Mouse (Mus musculus) neural tube, embryonic 10.5 days (tissue): Measurements from ENCODE around the gene Tmem120b.
A peak's percentile ranks its signal among the peaks of the same experiment; 100 is the strongest.

Source experiments
- DNase-seq: peaks from one replicate; pipeline ENCODE4 v3.0.0-alpha.2; 2017; ENCODE audit warnings: low spot score; ENCODE audit errors: extremely low spot score

Gene Tmem120b

DNA sequence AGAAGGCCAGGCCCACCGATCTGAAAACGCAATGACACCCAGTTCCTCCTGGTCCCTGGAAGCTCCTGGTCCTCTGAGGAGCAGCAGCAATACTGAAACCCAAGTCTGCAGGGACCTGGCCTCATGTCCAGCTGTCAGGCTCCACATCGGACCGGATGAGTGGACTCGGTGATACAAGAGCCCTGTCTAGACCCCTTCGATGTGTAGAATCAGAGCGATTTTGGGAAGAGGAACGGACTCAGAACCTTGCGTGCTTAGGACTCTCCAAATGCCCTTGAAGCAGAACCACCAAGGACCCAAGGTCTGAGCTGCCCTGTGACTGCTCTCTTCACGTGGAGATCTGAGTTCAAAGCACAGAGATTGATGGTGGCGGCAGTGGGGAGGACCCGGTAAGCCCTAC lies at the start of gene Tmem120b:
Gene Tmem120b, plus strand, starts transcription at position 301 of the 400 bp plus-strand sequence.
- no peak for DNase-seq

DNA sequence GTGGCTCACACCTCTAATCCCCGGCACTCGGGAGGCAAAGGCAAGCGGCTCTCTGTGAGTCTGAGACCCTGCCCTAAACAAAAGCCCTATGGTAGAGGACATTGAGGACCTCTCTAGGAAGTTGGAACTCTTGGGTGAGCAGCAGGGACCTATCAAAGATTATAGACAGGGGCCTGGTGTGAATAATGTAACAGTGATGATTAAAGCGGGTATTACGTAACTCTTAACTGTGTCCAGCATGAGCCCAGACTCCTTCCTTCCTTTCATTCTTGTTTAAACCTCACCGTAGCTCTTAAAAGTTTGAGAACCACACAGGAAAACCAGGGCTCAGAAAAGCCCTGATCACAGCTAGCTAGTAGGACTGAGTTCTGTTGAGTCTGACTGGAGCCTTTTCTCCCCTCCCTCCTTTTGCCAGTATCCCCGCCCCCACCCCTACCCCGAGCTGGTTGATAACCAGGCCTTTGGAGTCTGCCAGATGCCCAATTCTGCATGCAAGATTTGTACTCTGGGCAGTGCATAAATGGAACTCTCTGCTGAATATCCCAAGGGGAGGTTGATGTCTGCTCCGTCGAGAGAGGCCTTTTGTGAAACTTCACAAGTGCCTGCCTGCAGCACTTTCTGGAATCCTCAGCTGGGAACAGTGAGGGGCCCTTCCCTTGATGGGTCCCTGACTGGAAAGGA lies 48.7 kb upstream of the Tmem120b start:
- no peak for DNase-seq

DNA sequence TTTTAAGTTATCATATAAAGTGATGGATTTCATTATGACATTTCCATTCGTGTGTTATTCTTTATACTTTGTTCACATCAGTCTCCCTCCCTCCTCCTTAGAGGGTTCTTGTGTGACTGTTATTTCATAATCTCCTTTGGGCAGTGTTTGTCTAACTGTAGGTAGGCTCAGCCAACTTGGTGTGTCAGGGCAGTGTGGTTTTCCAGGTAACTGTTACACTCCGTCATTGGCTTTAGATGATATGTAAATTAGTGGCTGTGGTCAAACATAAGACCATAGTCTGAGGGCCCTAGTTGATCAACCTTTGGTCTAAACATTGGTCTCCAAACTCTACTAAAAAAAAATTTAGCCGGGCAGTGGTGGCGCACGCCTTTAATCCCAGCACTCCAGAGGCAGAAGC lies 47.8 kb upstream of the Tmem120b start:
- no peak for DNase-seq

DNA sequence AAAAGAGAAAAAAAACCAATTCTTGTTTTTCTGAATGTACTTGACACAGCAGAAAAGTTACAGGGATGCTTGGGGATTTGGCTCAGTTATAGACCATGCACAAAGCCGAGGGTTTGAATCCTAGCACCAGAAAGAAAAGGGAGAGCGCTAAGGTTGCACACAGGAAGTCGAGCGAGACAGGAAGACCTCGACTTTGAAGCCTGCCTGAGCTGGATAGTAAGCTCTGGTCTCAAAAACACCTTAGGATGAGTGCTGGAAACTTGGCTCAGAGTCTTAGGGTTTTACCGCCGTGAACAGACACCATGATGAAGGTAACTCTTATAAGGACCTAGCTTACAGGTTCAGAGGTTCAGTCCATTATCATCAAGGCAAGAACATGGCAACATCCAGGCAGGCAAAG lies 46.8 kb upstream of the Tmem120b start:
- DNase-seq, result no peak

DNA sequence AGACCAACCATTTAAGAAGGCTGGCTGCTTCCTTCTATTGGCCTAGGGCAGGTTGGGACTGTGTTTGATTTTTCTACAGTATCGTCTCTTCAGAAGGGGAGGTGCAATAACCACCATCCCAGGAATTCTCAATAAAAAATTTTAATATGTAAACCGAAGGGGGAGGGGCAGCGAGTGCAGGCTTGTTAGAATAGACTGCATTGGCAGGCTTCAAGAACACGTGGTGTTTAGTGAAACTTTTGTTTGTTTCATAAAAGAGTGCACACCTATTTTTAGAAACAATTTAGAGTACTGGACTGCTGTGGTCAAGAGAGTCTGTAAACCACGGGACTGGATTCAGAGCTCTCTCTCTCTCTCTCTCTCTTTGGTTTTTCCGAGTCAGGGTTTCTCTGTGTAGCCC lies 45.2 kb upstream of the Tmem120b start:
- DNase-seq, result no peak

DNA sequence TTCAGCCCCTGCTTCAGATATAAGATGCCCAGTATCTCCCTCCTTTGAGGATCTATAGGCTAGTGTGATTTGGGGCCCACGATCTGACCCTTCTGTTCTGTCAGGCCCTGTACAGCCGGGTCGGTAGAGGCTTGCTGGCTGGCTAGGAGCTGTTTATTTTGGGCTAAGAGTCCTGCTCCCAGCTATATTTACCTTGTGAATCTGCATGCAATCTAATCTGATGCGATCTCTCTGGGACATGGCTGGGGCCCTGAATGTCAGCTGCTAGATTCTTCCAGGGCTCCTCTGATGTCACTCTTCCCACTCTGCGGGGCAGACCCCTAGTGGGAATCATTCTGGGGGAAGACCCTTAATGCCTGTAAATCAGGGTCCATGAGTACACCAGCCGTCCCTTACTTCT lies 43.9 kb upstream of the Tmem120b start:
- no peak for DNase-seq

DNA sequence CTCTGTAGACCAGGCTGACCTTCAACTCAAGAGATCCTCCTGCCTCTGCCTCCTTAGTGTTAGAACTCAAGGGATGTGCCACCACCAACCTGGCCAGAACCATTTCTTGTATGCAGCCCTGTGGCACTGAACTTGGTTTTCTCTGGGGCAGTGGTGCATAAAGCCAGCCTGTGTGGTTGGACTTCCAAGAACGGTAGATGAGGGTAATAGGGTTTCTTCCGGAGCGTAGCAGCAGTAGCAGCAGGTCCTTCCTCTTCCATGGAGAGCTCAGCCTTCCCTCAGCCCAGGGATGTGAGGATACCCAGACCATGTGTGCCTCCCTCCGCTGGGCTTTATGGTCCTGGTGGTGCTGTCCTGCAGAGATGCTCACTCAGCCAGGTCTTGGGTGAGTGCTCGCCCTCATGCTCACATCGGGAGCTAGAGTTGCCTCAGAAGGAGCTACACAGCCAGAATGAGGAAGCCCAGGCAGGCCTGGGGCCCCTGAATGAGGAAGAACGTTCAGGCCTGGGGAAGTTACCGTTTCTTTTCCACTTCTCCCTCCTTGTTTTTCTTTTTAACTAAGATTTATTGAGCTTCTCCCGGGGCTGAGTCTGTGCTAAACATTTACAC lies 43.1 kb upstream of the Tmem120b start:
- no peak for DNase-seq

DNA sequence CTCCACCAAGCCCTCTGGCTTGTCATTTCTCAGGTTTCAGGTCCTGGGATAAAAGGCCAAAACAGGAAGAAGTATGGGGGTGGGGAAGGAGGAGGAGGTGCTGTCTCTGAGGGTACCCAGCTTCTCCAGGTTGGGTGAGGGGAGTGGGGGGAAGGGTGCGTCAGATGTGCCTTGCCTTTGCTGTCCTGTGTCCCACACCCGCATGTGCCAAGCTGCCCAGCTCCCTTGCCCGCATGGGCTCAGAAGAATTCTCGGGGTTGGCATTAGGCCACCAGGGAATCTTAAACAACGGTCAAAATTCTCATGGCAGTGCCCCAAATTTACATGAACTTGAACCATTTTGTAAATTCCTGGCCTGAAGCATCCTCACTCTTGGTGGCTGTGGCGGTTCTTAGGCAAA lies 41.8 kb upstream of the Tmem120b start:
- no peak for DNase-seq

DNA sequence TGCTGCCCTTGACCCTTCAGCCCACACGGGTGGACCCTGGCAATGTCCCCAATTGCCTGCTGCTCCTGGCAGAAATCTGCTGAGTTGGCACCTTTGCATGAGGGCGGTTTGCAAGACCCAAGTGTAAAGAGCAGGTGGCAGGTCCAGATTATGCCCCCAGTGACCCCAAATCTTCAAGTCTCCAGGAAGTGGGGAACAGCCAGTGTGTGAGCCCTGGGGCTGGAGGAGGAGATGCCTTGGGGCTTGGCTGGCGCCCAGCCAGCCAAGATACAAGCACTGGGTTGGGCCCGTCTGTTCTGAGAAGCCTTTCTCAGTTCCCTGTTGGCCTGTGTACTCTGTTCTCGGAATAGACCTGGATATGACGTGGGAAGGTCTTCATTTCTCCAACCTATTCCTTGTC lies 40.8 kb upstream of the Tmem120b start:
- no peak for DNase-seq

DNA sequence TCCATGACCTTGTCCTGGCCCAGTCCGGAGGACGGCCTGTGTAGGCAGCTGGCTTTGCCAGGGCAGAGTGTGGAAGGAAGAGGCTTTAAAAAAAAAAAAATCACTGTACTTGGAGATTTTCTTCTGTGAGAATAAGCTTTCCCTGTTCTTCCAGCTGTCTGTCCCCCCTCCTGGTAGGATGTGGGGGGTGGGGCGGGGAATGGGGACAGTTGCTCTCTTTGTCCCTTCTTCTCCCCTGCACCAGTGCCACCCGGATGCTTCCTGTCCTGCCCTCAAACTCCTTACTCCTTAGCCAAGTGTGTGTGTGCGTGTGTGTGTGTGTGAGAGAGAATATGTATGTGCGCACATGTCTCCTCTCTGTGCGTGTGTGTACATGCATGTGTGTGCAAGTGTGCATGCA lies 38.5 kb upstream of the Tmem120b start:
- DNase-seq, result no peak

DNA sequence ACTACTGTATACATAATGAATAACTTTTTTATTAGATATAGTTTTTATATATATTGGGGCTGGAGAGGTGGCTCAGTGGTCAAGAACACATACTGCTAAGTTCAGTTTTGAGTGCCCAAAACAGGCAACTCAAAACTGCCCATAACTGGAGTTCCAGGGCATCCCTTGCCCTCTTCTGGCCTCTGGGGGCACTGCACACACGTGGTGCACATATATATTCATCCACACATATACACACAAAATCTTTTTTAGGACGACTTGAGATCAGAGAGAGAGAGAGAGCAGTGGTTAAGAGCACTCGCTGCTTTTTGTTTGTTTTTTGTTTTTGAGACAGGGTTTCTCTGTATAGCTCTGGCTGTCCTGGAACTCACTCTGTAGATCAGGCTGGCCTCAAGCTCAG lies 36.9 kb upstream of the Tmem120b start:
- no peak for DNase-seq

DNA sequence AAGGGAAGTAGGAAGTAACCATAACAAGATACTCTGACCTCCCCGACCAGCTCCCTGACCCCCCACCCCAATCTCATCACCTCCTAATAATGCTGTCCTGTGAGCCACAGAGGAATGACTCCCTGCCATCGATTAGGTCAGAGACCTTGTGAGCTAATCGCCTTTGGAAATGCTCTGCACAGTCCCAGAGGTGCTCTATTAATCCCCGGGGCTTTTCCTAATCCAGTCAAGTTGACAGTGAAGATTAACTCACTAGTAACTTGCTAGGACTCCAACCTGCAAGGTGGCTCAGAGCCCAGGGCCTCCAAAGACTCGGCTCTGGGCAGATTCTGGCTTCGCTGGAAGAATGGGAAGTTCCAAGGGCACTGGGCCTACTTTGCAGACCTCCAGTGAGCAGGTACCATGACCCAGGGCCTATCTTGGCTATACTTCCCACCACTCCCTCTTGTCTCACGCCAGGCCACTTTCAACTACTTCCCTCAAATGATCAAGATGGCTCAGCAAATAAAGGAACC lies 34.5 kb upstream of the Tmem120b start:
- no peak for DNase-seq

DNA sequence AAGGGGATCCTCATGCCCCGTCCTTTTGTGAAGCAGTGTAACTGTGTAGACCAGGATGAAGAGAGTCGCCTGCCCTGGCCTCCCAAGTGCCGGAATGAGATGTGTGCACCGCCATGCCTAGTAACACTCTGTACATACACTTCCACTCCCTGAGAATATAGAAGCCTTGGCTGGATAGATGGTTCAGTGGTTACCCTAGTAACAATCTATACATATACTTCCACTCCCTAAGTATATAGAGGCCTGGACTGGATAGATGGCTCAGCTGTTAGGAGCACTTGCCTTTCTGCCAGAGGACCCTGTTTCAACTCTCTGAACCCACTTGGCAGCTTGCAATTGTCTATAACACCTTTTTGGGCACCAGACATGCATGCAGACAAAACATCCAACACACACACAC lies 33.1 kb upstream of the Tmem120b start:
- no peak for DNase-seq

DNA sequence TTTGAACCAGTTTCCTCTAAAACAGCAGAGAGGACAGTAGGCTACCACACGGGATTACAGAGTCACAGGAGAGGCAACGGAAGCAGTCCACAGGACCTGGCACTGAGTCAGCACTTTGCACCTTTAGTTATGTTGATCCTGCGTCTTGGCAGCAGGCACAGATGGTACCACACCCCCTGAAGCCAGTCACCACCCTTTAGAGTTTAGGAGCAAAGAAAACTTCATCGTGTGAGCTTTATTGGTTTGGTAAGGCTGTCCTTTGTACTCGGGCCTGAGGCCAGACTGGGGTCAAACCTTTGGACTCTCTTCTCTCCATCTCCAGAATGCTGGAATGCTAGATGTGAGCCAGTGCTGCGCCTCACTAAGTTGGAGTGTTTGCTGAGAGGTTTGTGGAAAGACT lies 32.7 kb upstream of the Tmem120b start:
- no peak for DNase-seq

DNA sequence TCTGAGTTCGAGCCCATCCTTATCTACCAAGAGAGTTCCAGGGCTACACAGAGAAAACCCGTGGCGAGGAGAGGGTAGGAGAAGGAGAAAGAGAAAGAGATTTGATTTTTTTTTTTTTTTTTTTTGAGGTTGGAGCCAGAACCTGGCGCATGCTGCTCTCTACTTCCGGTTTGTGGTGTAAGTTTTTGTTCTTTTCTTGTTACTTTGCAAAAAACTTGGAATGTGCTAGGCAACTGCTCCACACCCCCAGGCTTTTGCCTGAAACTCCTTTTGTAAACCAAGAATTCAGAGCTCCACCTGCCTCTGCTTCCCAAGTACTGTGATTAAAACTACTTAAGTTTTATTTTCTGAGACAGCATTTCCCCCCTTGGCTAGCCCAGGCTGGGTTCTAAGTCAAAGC lies 30.1 kb upstream of the Tmem120b start:
- DNase-seq, result no peak

DNA sequence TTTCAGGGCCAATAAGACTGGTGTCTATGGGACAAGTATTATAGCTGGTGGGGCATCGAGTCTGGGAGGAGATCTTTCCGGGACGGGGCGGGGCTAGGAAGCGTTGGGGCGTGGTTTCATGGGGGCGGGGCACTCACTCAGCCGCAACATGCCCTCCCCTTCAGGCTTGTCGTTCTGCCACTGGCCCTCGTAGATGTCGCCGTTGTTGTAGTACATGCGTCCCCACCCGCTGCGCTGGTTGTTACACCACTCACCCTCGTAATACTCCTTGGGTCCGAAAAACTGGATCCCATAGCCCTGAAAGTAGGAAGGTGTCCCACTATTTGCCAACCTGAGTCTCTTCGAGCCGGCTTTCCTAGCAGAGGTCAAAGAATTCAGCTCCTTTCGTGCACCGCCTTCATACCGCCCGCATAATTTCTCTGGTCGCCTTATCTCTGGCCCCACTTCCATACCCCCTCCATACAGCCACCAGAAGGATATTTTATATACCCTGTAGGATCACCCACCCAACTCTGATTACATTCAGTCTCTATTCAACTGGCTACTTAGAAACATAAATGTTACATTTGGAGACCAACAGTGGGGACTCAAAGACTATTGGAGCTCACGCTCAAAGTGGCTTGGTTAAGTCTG lies 29.0 kb upstream of the Tmem120b start:
- peak; percentile 60 for DNase-seq

DNA sequence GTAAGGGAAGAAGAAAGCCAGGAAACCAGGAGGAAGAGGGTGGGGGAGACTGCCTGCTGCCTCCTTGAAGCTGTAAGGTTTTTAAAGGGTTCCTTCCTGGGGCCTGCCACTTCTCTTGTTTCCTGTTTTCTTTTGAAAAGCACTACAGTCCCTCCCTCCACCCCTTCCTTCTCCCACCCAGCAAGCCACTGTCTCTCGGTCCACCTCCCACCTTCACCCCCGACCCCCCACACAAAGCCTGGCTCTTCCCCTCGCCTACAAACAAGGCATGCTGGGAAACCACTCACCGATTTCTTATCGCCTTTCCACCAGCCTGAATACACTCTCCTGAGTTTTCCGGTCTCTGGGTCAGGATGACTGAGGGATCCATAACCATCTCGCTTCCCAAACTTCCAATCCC lies 27.4 kb upstream of the Tmem120b start:
- DNase-seq, result no peak

DNA sequence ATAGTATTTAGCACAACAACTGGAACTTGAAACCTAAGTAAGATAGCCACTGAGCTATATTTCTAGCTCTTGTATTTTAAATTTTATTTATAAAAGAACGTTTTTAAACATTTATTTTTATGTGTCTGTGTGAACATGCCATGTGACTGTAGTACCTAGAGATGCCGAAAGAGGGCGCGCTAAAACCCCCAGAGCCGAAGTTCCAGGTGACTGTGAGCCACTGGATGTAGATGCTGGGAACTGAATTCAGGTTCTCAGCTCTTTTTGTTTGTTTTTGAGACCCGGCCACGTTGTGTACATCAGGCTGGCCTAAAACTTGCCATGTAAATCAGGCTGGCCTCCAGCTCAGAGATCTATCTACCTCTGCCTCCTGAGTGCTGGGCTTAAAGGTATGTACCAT lies 24.4 kb upstream of the Tmem120b start:
- DNase-seq, result peak; percentile 35

DNA sequence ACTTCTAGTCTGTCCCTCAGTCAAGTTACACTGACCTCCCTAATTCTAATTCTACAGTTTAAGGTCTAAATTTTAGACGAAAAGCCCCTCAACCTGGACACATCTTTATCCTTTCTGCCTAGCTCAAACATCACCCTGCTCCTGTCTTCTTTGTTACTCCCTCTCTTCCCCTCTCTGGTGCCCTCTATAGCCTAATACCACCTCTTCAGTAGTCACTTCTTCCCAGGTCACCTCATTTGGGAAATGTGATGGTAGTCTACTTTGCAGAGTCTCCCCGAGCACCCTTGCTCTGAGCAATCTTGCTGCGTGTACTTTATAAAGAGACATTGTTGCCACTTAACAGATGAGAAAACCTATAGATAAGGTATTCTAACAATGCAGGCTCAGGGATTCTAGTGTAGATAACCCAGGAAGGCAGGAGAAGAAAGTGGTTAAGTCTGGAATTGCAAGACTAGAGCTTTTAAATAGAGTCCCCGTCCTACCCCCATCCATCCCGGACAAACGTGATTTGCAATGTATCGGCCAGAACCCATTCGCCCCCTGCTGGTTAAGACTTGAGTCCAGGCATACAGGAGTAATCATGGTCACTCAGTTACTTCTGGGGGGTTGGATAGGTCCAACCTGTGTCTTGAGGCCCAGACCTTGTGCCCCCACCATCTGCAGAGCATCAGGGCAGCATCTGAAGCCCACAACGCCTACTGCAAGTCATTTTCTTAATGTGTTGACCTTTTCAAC lies 22.5 kb upstream of the Tmem120b start:
- DNase-seq, result peak; percentile 47

DNA sequence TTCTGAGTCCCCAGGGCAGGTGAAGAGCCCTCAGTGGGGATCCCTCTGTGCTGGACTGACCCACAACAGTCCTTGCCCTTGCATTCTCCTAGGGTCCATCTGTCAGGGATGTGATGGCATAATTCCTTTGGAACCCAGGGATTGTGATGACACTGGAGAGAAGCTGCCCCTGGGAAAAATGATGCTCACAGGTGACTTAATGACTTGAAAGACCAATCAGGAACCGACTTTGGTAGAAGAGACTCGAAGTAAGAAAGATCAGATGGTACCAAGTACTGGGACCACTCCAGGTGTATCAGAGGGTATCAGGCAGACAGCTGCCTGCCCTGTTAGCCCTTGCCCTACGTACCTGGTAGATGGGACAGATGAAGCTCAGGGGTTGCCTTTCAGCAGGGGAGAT lies 21.3 kb upstream of the Tmem120b start, which contains the start of gene Morn3:
Gene Morn3, minus strand, starts transcription at position 101 of the 400 bp plus-strand sequence.
- no peak for DNase-seq

DNA sequence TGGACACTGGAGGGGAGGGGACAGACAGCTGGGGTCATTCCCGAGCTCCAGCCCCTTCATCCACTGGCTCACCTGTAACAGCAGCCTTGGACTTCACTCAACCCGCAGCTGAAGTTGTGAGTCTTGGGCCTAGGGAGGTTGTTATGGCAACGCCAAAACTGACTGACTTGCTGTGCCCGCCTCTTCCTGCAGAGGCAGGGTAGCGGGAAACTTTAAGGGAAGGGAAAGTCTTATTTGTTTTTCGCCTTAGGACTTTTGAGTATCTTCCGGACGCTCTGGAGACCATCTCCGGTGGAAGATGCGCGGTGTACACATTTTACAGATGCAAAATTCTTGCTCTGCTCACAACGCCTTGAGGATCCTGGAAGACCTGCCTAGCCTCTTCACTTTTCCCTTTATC lies 18.9 kb upstream of the Tmem120b start:
- DNase-seq, result peak; percentile 50

DNA sequence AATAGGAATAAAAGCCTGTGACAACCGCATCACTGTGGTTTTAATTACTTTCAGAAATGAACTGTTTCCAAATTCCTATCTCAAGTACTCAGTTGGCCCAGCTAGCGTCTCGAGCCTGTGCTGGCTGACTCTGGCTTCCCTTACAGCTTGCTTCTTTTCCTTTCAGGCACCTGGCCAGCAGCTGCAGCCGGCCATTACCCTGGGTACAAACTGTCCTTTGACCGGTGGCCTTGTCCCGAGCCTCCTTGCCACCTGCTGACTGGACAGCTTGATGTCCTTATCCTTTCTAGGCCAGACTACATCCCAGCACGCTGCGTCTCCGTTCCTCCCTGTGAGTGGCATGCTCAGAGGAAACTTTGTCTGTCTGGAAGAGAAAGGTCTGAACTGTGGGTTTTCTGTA lies 17.3 kb upstream of the Tmem120b start:
- DNase-seq, result no peak
